Mouse (Mus musculus) intestine, embryonic 16.5 days (tissue): ENCODE data around the gene Tnfrsf8. TPM values are rescaled to one million over a fixed set of nuclear protein-coding genes. Genes with fewer than 3 reads are reported as not detected.

ENCODE experiments used
- ATAC-seq: fragments of 200-750 bp; cut with Nextera tagmentation; 2 replicates; pipeline ENCODE4 v1.8.0; 2017; ENCODE audit warnings: moderate TSS enrichment, moderate library complexity
- H3K27ac ChIP-seq: fragments of 300-500 bp; sonication (generic); 2 replicates; pipeline ENCODE4 v1.5.1; 2014; ENCODE audit warnings: mild to moderate bottlenecking, low read length
- H3K27me3 ChIP-seq: fragments of 300-500 bp; sonication (generic); replicated peaks from 2 replicates; pipeline ENCODE4 v1.6.1; 2014; ENCODE audit warnings: low read length, control low read depth, mixed read lengths; ENCODE audit not compliant: control insufficient read depth, insufficient read depth
- H3K36me3 ChIP-seq: fragments of 300-500 bp; sonication (generic); 2 replicates; pipeline ENCODE4 v1.6.1; 2014; ENCODE audit warnings: low read length, control low read depth; ENCODE audit not compliant: control insufficient read depth, insufficient read depth
- H3K4me1 ChIP-seq: fragments of 300-500 bp; sonication (generic); 2 replicates; pipeline ENCODE4 v1.6.1; 2014; ENCODE audit warnings: low read length, control low read depth, mixed read lengths; ENCODE audit not compliant: control insufficient read depth, insufficient read depth
- H3K4me2 ChIP-seq: fragments of 300-500 bp; sonication (generic); 2 replicates; pipeline ENCODE4 v1.6.1; 2014; ENCODE audit warnings: low read depth, low read length, control low read depth
- H3K4me3 ChIP-seq: fragments of 300-500 bp; sonication (generic); 2 replicates; pipeline ENCODE4 v1.5.1; 2014; ENCODE audit warnings: mild to moderate bottlenecking, low read length
- H3K9ac ChIP-seq: fragments of 300-500 bp; sonication (generic); 2 replicates; pipeline ENCODE4 v1.6.1; 2014; ENCODE audit warnings: low read depth, low read length
- H3K9me3 ChIP-seq: fragments of 300-500 bp; sonication (generic); 2 replicates; pipeline ENCODE4 v1.6.1; 2016; ENCODE audit warnings: low read length, control low read depth; ENCODE audit not compliant: control insufficient read depth
- WGBS: fragments of 180-500 bp; shearing (Covaris S2); extraction: QIAGEN DNeasy Blood & Tissue Kit; methylation state at CpG from one replicate; pipeline ENCODE4 v1.1.7; 2014; 5-methylcytosine and 5-hydroxymethylcytosine counted together
- polyA plus RNA-seq: library from polyadenylated mRNA; unstranded; fragments of >200 nt; fragmentation: Nextera tagmentation; extraction: Ambion mirVana; gene quantifications from 2 replicates; pipeline ENCODE4 v1.2.1, GENCODE M21; 2015

Gene Tnfrsf8
- polyA plus RNA-seq, 1 experiment from 2014 or later = not detected

- Histone ChIP-seq H3K9me3 (no peaks in the 10 kb centered on the region), H3K4me1 (no peaks in the 10 kb centered on the region), H3K36me3 (no peaks in the 10 kb centered on the region), H3K27me3 (no peaks in the 10 kb centered on the region), H3K27ac (no peak overlapping the region), H3K4me2 (no peak overlapping the region), H3K9ac (no peak overlapping the region), H3K4me3 (no peak overlapping the region)
- 86% methylated on average over 5 of the region's 5 CpGs for WGBS
- ATAC-seq = no peak
Observed at GRCm38 (mm10) chr4:145336587-145336986, 21.6 kb upstream of the Tnfrsf8 start.

DNA sequence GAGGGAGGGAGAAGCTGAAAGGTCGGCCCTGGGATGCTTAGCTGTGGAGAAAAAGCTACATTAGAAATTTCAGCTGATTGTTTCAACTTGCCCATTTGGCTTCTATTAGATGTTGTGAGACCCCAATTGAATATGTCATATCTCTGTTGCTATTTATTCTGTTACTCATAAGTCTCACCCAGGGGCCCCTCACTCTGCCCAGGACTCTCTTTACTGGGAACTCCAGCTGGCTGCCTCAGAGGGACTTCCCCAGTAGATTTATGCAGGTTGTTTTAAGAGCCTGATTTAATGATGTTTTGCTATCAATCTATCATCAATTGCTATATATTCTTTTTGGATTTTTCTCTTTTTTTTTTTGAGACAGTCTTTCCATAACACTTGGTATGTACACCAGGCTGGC lies 21.1 kb upstream of the Tnfrsf8 start:
- no peaks in the 10 kb centered on the region for H3K9me3 ChIP-seq
- no peaks in the 10 kb centered on the region for H3K36me3 ChIP-seq
- H3K27ac ChIP-seq = no peak overlapping the region
- H3K4me1 ChIP-seq = no peaks in the 10 kb centered on the region
- ATAC-seq = no peak
- H3K9ac ChIP-seq = no peak overlapping the region
- H3K4me2 ChIP-seq = no peak overlapping the region
- H3K4me3 ChIP-seq = no peak overlapping the region
- 68% methylated on average over 1 of the region's 1 CpGs for WGBS
- H3K27me3 ChIP-seq = no peaks in the 10 kb centered on the region

DNA sequence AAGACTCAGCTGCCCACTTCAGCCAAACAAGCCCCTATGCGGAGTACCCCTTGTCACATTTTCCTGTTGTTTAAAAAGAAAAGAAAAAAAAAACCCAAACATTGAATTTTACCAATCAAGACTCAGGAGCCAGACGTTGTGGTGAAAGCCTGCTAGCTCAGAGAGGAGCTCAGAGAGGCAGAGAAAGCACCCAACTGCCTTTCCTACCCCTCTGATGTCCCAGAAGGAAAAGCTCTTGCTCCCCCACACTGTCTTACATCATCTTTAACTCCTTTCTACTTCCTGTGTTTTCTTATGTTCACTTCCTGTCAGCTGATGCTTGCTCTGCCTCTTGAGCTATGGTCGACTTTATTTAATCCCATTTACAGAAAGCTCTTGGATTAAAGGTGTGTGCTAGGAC lies 8.7 kb upstream of the Tnfrsf8 start:
- 55% methylated on average over 3 of the region's 3 CpGs for WGBS
- no peak overlapping the region for H3K4me3 ChIP-seq
- H3K27me3 ChIP-seq = no peaks in the 10 kb centered on the region
- H3K9me3 ChIP-seq = no peaks in the 10 kb centered on the region
- H3K9ac ChIP-seq = no peak overlapping the region
- no peak overlapping the region for H3K27ac ChIP-seq
- H3K4me1 ChIP-seq = no peaks in the 10 kb centered on the region
- H3K4me2 ChIP-seq = no peak overlapping the region
- ATAC-seq = no peak
- H3K36me3 ChIP-seq = no peaks in the 10 kb centered on the region

DNA sequence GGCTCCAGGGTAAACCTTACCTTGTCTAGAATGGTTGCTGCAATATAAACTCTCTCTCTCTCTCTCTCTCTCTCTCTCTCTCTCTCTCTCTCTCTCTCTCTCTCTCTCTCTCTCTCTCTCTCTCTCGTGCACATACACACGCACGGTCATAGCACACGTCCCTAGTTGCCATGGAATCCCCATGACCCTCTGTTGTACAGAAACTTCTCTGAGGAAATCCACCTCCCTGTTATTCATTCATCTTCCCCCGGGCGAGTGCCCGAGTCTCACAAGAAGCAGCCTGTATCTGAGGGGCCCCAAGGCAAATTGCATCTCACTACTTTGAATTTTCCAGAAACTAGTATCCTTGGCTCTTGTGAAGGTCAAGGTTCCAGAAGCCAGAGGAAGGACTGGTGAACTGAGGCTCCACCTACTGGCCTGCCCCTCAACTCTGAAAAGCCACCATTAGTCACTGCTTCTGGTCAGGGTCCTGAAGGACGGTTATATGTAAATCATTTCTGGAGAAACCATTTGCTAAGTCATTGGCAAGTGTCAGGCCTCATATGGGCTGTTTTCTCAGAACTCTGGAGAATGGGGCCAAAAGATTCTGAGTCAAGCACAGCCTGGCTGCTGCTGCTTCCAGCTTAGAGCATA lies 8.1 kb upstream of the Tnfrsf8 start:
- H3K4me1 ChIP-seq = no peaks in the 10 kb centered on the region
- H3K4me2 ChIP-seq = no peak overlapping the region
- no peak for ATAC-seq
- no peaks in the 10 kb centered on the region for H3K36me3 ChIP-seq
- no peaks in the 10 kb centered on the region for H3K9me3 ChIP-seq
- WGBS = 76% methylated on average over 7 of the region's 8 CpGs
- no peak overlapping the region for H3K4me3 ChIP-seq
- H3K27me3 ChIP-seq = no peaks in the 10 kb centered on the region
- no peak overlapping the region for H3K9ac ChIP-seq
- H3K27ac ChIP-seq = no peak overlapping the region

GRCm38 (mm10) chr4:145322211-145322610 lies 7.2 kb upstream of the Tnfrsf8 start:
- 84% methylated on average over 5 of the region's 5 CpGs for WGBS
- H3K4me3 ChIP-seq = no peak overlapping the region
- no peaks in the 10 kb centered on the region for H3K27me3 ChIP-seq
- no peaks in the 10 kb centered on the region for H3K9me3 ChIP-seq
- H3K36me3 ChIP-seq = no peaks in the 10 kb centered on the region
- ATAC-seq = no peak
- no peak overlapping the region for H3K9ac ChIP-seq
- H3K27ac ChIP-seq = no peak overlapping the region
- H3K4me1 ChIP-seq = no peaks in the 10 kb centered on the region
- H3K4me2 ChIP-seq = no peak overlapping the region

GRCm38 (mm10) chr4:145320624-145321023 lies 5.7 kb upstream of the Tnfrsf8 start:
- Histone ChIP-seq H3K9ac (no peak overlapping the region), H3K4me2 (no peak overlapping the region), H3K27ac (no peak overlapping the region), H3K27me3 (no peaks in the 10 kb centered on the region), H3K9me3 (no peaks in the 10 kb centered on the region), H3K4me3 (no peak overlapping the region), H3K4me1 (no peaks in the 10 kb centered on the region), H3K36me3 (no peaks in the 10 kb centered on the region)
- no peak for ATAC-seq
- 69% methylated on average over 4 of the region's 4 CpGs for WGBS

DNA sequence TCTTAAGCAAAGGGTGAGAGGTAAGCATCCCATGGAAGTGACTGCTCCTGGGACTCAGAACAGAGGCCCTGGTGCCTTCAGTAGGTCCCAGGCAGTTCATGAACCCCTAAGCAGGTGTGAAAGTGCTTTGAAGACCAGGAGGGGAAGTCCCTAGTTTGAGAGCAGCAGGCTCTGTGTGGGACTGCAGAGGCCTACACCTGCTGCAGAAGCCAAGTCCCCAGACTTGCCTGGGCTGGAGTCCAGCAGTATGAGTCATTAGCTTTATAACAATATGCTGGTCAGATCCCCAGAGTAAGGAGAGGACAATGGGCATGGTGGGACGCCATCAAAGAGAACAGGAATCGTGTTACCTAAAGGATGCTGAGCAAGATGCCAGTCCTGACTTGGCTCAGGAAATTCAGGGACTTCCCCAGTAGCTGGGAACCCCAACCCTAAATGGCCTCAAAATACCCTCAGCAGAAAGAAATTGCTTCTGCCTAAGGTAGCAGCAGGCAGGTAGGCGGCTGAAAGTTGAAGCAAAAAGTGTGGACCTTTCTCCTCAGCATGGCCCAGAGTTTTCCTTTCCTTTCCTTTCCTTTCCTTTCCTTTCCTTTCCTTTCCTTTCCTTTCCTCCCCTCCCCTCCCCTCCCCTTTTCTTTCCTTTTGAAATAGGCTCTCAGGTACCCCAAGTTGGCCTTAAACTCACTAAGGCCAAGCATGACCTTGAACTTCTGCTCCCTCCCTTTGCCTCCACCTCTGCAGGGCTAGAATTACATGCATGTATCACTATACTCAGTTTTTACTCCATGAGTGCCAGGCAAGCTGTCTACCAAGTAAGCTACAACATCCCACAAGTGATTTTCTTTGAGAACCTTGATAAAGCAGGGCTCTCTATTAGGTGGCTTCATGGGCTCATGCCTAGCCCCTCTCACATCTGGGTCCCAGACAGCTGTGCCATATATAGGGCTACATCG lies 4.6 kb upstream of the Tnfrsf8 start:
- Histone ChIP-seq H3K4me2 (no peak overlapping the region), H3K9ac (no peak overlapping the region), H3K4me1 (no peaks in the 10 kb centered on the region), H3K9me3 (no peaks in the 10 kb centered on the region), H3K27ac (no peak overlapping the region), H3K4me3 (no peak overlapping the region), H3K36me3 (no peaks in the 10 kb centered on the region), H3K27me3 (peaks cover 10% of the 10 kb centered on the region)
- 73% methylated on average over 4 of the region's 4 CpGs for WGBS
- ATAC-seq = peak; percentile 71

DNA sequence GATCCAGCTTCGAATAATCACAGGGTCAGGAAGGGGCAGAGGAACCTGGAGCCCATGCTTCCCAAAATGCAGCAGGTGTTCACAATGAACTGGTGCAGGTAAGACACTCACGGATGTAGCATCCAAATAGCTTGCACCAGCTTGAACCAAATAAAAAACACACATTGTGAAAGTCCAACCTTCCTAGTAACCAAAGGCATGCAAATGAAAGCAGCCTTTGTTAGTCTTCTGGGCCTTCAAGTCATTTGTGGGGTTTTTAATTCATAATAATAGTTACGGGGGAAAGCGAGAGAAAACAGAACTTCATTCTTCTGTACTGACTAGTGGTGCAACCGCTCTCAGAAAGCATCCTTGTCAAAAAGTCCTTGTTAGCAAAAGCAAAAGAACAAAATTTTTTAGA lies 1.7 kb upstream of the Tnfrsf8 start:
- Histone ChIP-seq H3K27ac (no peak overlapping the region), H3K4me2 (no peak overlapping the region), H3K9me3 (no peaks in the 10 kb centered on the region), H3K27me3 (peaks cover 17% of the 10 kb centered on the region), H3K36me3 (no peaks in the 10 kb centered on the region), H3K4me3 (no peak overlapping the region), H3K9ac (no peak overlapping the region), H3K4me1 (no peaks in the 10 kb centered on the region)
- no peak for ATAC-seq
- WGBS = 84% methylated on average over 5 of the region's 5 CpGs

DNA sequence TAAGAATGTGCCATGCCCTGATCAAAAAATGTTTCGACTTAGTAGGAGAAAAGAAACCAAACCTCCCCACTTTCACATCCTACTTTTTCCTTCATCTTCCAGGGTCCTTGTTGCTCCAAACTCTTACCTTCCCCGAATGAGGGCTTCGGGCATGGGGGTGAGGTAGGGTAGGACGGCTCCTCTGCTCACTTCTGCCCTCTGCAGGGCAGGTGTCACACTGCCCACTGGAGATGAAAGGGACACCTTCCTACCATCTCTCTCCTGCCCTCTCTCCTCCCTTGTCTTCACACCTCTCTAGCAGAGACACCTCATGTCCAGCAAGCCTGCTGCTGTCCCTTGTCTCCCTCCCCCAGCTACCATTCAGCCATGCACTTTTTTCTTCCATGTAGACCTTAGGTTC lies 998 bp downstream of the Tnfrsf8 start:
- no peak for ATAC-seq
- Histone ChIP-seq H3K4me1 (no peaks in the 10 kb centered on the region), H3K9me3 (no peaks in the 10 kb centered on the region), H3K4me2 (no peak overlapping the region), H3K27me3 (peaks cover 17% of the 10 kb centered on the region), H3K27ac (no peak overlapping the region), H3K9ac (no peak overlapping the region), H3K4me3 (no peak overlapping the region), H3K36me3 (no peaks in the 10 kb centered on the region)
- 75% methylated on average over 4 of the region's 4 CpGs for WGBS
